Mouse (Mus musculus) megakaryocyte, embryonic 14.5 days (primary cell): ENCODE data around the gene Lonrf3.

ENCODE experiments used
- FLI1 ChIP-seq: IDR thresholded peaks from 2 replicates; pipeline ENCODE4 v1.6.1; 2012; ENCODE audit warnings: low read length, inconsistent platforms, mixed read lengths
- GATA1 ChIP-seq: IDR thresholded peaks from 3 replicates; pipeline ENCODE4 v1.6.1; 2012; ENCODE audit warnings: mixed read lengths, low read length, inconsistent platforms, borderline replicate concordance

DNA sequence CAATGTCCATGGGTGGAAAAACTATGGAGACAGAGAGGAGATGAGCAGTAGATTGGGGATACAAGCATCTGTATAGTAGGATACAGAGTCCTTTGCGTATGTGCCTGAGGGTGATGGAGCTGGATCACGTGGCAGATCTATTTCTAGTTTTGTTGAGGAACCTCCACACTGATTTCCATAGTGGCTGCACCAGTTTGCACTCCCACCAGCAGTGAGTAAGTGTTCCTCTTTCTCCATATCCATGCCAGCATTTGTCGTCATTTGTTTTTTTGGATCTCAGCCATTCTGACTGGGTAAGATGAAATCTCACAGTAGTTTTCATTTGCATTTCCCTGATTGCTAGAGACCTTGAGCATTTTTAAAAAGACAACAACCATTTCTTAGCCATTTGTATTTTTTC is 16.7 kb upstream of the Lonrf3 start:
- TF ChIP-seq FLI1 (no peak), GATA1 (no peak)
